Mouse (Mus musculus) heart, embryonic 16.5 days (tissue): ENCODE measurements around the gene Anapc10. TPM values are rescaled to one million over a fixed set of nuclear protein-coding genes. Genes with fewer than 3 reads are reported as not detected.

ENCODE experiments used
- ATAC-seq: fragments of 200-750 bp; cut with Nextera tagmentation; replicated peaks from 2 replicates; pipeline ENCODE4 v1.8.0; 2017; ENCODE audit warnings: moderate number of reproducible peaks; ENCODE audit not compliant: insufficient read depth, low FRiP score; ENCODE audit errors: extremely low read depth
- H3K27ac ChIP-seq: fragments of 300-500 bp; sonication (generic); 2 replicates; pipeline ENCODE4 v1.5.1; 2014; ENCODE audit warnings: mild to moderate bottlenecking, low read length, control low read depth, moderate library complexity
- H3K27me3 ChIP-seq: fragments of 300-500 bp; sonication (generic); 2 replicates; pipeline ENCODE4 v1.6.1; 2014; ENCODE audit warnings: low read length, mixed read lengths; ENCODE audit not compliant: control insufficient read depth, insufficient read depth
- H3K36me3 ChIP-seq: fragments of 300-500 bp; sonication (generic); 2 replicates; pipeline ENCODE4 v1.6.1; 2014; ENCODE audit not compliant: control insufficient read depth, insufficient read depth
- H3K4me1 ChIP-seq: fragments of 300-500 bp; sonication (generic); 2 replicates; pipeline ENCODE4 v1.6.1; 2014; ENCODE audit warnings: low read length, mixed read lengths; ENCODE audit not compliant: control insufficient read depth, insufficient read depth
- H3K4me2 ChIP-seq: fragments of 300-500 bp; sonication (generic); 2 replicates; pipeline ENCODE4 v1.6.1; 2014; ENCODE audit warnings: low read depth, mild to moderate bottlenecking, control low read depth, low read length
- H3K4me3 ChIP-seq: fragments of 300-500 bp; sonication (generic); 2 replicates; pipeline ENCODE4 v1.5.1; 2014; ENCODE audit warnings: mild to moderate bottlenecking, control low read depth, low read length
- H3K9ac ChIP-seq: fragments of 300-500 bp; sonication (generic); 2 replicates; pipeline ENCODE4 v1.6.1; 2014; ENCODE audit warnings: low read length, control low read depth
- H3K9me3 ChIP-seq: fragments of 300-500 bp; sonication (generic); replicated peaks from 2 replicates; pipeline ENCODE4 v1.6.1; 2016; ENCODE audit warnings: low read length; ENCODE audit not compliant: control insufficient read depth
- WGBS: fragments of 180-500 bp; shearing (Covaris S2); extraction: QIAGEN DNeasy Blood & Tissue Kit; methylation state at CpG from one replicate; pipeline ENCODE4 v1.1.7; 2014; 5-methylcytosine and 5-hydroxymethylcytosine counted together
- polyA plus RNA-seq: library from polyadenylated mRNA; unstranded; fragments of >200 nt; fragmentation: Nextera tagmentation; extraction: Ambion mirVana; gene quantifications from 2 replicates; pipeline ENCODE4 v1.2.1, GENCODE M21; 2015

The Anapc10 gene
- polyA plus RNA-seq, 1 experiment from 2014 or later: 20.4 TPM

- no peaks in the 10 kb centered on the region for H3K9me3 ChIP-seq
- peaks cover 3% of the 10 kb centered on the region; the same call in 1 of the 2 replicates for H3K36me3 ChIP-seq
- ATAC-seq: no peak
- H3K9ac ChIP-seq: no peak overlapping the region; the same call in 1 of the 2 replicates
- 39% methylated on average over 5 of the region's 6 CpGs for WGBS
- H3K27ac ChIP-seq: no peak overlapping the region
- peak overlapping the region; percentile 47 for H3K4me2 ChIP-seq
- H3K27me3 ChIP-seq: no peaks in the 10 kb centered on the region
- H3K4me3 ChIP-seq: no peak overlapping the region
- H3K4me1 ChIP-seq: peaks cover 6% of the 10 kb centered on the region; the same call in 1 of the 2 replicates
These were observed 1.1 kb downstream of the Anapc10 start for GRCm38 (mm10) chr8:79712676-79713075.

GRCm38 (mm10) chr8:79721537-79721936 lies 9.9 kb downstream of the Anapc10 start:
- H3K4me2 ChIP-seq: no peak overlapping the region
- no peaks in the 10 kb centered on the region for H3K4me1 ChIP-seq
- no peaks in the 10 kb centered on the region for H3K27me3 ChIP-seq
- H3K9me3 ChIP-seq: no peaks in the 10 kb centered on the region
- H3K4me3 ChIP-seq: no peak overlapping the region
- H3K36me3 ChIP-seq: peaks cover 18% of the 10 kb centered on the region
- H3K27ac ChIP-seq: no peak overlapping the region
- no peak overlapping the region for H3K9ac ChIP-seq
- no peak for ATAC-seq

- H3K27me3 ChIP-seq: no peaks in the 10 kb centered on the region
- H3K9me3 ChIP-seq: no peaks in the 10 kb centered on the region
- no peaks in the 10 kb centered on the region for H3K4me1 ChIP-seq
- no peak overlapping the region for H3K27ac ChIP-seq
- no peak for ATAC-seq
- H3K36me3 ChIP-seq: peaks cover 18% of the 10 kb centered on the region
- H3K4me2 ChIP-seq: no peak overlapping the region
- H3K9ac ChIP-seq: no peak overlapping the region
- no peak overlapping the region for H3K4me3 ChIP-seq
These were observed 11.7 kb downstream of the Anapc10 start for GRCm38 (mm10) chr8:79723308-79723707.

DNA sequence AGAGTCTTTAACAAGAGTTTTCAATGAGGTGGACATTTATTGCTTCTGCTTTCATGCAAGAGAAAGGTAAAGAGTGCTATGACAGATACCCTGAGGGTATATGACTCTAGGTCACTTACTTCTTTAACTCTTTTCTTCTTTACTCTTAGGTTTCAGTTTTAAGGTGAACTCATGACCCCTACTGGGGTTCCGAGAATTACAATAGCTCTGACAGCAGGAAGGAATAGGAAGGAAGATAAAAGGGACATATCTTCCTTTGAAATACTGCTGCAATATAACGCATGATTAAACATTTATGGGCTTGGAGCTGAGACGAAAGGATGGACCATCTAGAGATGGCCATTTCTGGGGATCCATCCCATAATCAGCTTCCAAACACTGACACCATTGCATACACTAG lies 13.0 kb downstream of the Anapc10 start:
- WGBS: 66% methylated on average over 3 of the region's 3 CpGs

GRCm38 (mm10) chr8:79727900-79728299 lies 16.3 kb downstream of the Anapc10 start:
- no peaks in the 10 kb centered on the region for H3K27me3 ChIP-seq
- no peaks in the 10 kb centered on the region for H3K4me1 ChIP-seq
- H3K4me3 ChIP-seq: no peak overlapping the region
- no peak for ATAC-seq
- H3K4me2 ChIP-seq: no peak overlapping the region
- no peaks in the 10 kb centered on the region for H3K9me3 ChIP-seq
- H3K9ac ChIP-seq: no peak overlapping the region
- H3K36me3 ChIP-seq: no peaks in the 10 kb centered on the region; the same call in 1 of the 2 replicates
- H3K27ac ChIP-seq: no peak overlapping the region
- WGBS: 100% methylated on average over 1 of the region's 1 CpGs

More for the DNA sequence above, 13.0 kb downstream of the Anapc10 start:
- Histone ChIP-seq H3K4me1 (no peaks in the 10 kb centered on the region), H3K9me3 (no peaks in the 10 kb centered on the region), H3K4me3 (no peak overlapping the region), H3K27me3 (no peaks in the 10 kb centered on the region), H3K27ac (no peak overlapping the region), H3K9ac (no peak overlapping the region), H3K4me2 (no peak overlapping the region), H3K36me3 (peaks cover 18% of the 10 kb centered on the region)
- ATAC-seq: no peak

GRCm38 (mm10) chr8:79734304-79734703 lies 22.7 kb downstream of the Anapc10 start:
- Histone ChIP-seq H3K9me3 (no peaks in the 10 kb centered on the region), H3K4me1 (no peaks in the 10 kb centered on the region), H3K4me2 (no peak overlapping the region), H3K27ac (no peak overlapping the region), H3K9ac (no peak overlapping the region), H3K27me3 (no peaks in the 10 kb centered on the region), H3K36me3 (no peaks in the 10 kb centered on the region), H3K4me3 (no peak overlapping the region)
- ATAC-seq: no peak
- WGBS: 14% methylated on average over 2 of the region's 2 CpGs

DNA sequence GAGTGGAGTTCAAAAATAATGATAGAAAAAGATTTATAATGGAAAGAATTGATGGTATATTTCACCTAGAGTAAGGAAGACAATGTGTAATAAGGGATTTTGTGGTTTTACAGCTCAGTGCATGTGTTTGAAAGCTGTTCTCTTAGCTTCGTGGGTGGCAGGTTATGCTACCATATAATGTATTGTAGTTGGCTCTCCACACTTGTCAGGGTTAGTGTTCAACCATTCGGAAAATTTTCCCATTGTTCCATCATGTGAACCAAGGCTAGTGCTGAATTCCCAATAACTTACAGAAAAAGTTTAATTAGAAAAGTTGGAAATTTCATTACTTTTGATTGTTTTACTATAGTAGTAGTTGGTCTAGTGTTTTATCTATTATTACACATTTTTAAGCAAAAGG lies 36.6 kb downstream of the Anapc10 start:
- H3K27me3 ChIP-seq: no peaks in the 10 kb centered on the region
- no peak overlapping the region for H3K9ac ChIP-seq
- WGBS: 69% methylated on average over 2 of the region's 2 CpGs
- peaks cover 2% of the 10 kb centered on the region; the same call in 1 of the 2 replicates for H3K36me3 ChIP-seq
- ATAC-seq: no peak
- H3K4me3 ChIP-seq: no peak overlapping the region
- H3K27ac ChIP-seq: no peak overlapping the region
- H3K9me3 ChIP-seq: no peaks in the 10 kb centered on the region
- no peaks in the 10 kb centered on the region for H3K4me1 ChIP-seq
- no peak overlapping the region for H3K4me2 ChIP-seq

- H3K4me2 ChIP-seq: no peak overlapping the region
- H3K27ac ChIP-seq: no peak overlapping the region
- H3K4me3 ChIP-seq: no peak overlapping the region
- H3K27me3 ChIP-seq: no peaks in the 10 kb centered on the region
- H3K4me1 ChIP-seq: no peaks in the 10 kb centered on the region
- H3K9ac ChIP-seq: no peak overlapping the region
- no peaks in the 10 kb centered on the region for H3K9me3 ChIP-seq
- ATAC-seq: no peak
- H3K36me3 ChIP-seq: peaks cover 2% of the 10 kb centered on the region; the same call in 1 of the 2 replicates
- 80% methylated on average over 4 of the region's 4 CpGs for WGBS
These were observed 37.0 kb downstream of the Anapc10 start for GRCm38 (mm10) chr8:79748591-79748990.

- H3K4me2 ChIP-seq: no peak overlapping the region
- no peak for ATAC-seq
- no peaks in the 10 kb centered on the region for H3K9me3 ChIP-seq
- H3K4me3 ChIP-seq: no peak overlapping the region
- H3K4me1 ChIP-seq: no peaks in the 10 kb centered on the region
- H3K36me3 ChIP-seq: peaks cover 2% of the 10 kb centered on the region; the same call in 1 of the 2 replicates
- no peaks in the 10 kb centered on the region for H3K27me3 ChIP-seq
- H3K27ac ChIP-seq: no peak overlapping the region
- WGBS: 31% methylated on average over 2 of the region's 2 CpGs
- H3K9ac ChIP-seq: no peak overlapping the region
These were observed 38.7 kb downstream of the Anapc10 start for GRCm38 (mm10) chr8:79750305-79750704.
